Mouse (Mus musculus) adrenal gland, postnatal 10 days (tissue): ENCODE data around the gene Tmem120b. TPM values are rescaled to one million over a fixed set of nuclear protein-coding genes. Genes with fewer than 3 reads are reported as not detected.

ENCODE experiments used
- DNase-seq: peaks from one replicate; pipeline ENCODE4 v3.0.0; 2021; ENCODE audit warnings: mixed read lengths
- total RNA-seq, 2 experiments: library from RNA; stranded (reverse); gene quantifications; 2 replicates each; pipeline ENCODE4 v1.2.3; 2021

The Tmem120b gene
- total RNA-seq, 2 experiments from 2014 or later = 18.5 to 22.8 TPM

DNA sequence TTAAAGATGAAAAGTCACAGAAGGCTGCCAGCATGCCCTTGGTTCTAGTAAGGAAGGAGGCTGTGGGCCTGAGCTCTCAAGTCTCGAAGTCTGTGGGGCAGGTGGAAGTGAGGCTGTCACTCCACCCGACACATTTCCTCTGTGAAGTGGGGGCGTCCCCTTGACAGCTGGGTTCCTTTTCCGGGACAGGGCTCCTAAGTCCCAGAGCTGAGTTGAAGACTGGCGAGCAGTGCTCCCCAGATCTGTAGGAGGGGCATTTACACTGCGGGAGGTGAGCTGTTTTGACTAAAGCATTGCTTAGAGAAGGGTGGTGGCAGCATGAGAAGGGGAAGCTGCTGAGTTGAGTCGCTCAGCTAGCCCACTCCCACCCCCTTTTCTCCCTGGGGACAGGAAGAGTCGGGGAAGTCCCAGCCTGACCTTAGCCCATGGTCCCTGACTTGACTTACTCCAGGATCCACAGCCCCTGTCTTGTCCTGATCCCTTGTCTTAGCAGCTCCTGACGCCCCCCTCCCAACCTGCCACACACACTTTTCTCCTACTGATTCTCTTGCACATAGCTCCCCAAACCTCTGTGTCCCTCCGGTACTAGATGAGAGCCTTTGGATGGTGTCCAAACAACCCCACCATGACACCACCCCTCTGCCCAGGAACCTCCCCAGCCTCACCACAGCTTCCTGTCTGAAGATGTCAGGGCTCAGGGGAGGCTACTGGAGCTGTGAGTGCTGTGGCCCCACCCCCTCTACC is 60.4 kb downstream of the Tmem120b start:
- DNase-seq = no peak

DNA sequence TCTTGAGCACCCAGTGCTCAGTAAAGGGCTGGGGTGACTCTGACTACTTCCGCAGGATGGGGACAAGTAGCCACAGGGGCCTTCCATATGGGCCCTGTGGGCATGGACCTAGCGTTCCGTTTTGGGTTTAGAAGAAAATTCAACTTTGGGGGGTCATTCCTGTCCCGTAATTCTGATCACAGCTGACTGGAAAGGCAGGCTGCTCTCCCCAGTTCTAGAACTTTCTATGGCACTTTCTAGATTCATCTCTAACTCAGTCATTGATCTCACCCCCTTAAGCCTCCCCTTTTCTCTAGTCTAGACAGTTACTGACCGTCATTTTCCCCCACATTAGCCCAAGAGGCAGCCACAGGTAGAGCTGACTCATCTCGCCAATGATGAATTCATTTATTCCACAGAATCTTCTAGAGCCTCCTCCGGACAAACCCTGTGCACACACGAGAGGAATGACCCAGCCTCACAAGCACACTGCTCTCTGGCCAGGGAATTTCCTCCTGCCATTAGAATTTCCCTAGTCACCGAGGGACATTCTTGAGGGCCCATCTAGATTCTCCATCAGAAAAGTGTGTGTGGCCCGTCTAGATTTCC is 61.0 kb downstream of the Tmem120b start:
- no peak for DNase-seq

DNA sequence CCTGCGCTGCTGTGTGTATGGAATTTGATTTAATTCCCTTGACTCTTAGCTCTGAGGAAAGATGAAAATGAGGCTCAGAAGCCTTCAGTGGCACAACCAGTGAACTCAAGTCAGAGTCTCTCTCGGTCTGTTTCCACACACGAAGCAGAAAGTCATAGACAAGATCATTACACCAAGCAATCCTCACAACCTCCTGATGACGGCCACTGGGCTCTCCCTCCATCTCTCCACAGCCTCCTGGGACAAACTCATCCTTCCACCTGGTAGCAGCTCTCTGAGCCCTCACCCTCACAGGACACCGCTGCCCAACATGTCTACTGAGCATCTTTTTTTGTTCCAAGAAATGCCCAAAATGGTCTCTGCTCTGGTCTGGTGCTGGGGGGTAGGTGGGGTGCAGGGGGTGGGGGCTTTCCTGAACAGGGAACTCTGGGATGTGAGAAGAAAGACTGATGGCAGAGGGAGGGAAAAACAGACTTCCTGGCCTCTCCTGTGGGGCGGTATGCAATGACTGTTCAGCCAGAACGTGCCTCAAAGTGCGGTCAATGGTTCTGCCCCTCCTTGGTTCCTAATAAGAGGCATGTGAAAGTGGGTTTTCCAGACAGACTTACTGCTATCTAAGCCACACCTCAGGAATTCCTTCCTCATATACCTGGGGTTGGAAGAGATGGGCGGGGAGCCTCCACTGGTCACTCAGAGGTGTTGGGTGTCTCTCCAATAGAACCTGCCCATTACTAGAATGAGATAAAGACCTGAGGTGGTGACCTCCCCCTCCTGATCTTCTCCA is 62.0 kb downstream of the Tmem120b start:
- no peak for DNase-seq

DNA sequence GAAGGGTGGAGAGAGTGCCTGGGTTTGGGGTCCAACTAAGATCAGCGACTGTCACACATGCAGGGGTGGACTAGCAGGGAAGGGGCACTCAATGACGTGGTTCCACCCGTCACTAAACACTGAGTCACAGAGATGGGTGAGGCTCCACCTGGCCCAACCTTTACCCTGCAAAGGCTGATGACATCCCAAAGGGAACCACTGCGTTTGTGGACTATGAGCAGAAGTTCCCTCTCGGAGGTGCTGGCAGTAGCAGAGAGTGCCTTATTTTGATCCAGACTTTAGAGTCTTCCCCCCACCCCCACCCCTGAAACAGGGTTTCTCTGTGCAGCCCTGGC is 62.6 kb downstream of the Tmem120b start:
- no peak for DNase-seq

DNA sequence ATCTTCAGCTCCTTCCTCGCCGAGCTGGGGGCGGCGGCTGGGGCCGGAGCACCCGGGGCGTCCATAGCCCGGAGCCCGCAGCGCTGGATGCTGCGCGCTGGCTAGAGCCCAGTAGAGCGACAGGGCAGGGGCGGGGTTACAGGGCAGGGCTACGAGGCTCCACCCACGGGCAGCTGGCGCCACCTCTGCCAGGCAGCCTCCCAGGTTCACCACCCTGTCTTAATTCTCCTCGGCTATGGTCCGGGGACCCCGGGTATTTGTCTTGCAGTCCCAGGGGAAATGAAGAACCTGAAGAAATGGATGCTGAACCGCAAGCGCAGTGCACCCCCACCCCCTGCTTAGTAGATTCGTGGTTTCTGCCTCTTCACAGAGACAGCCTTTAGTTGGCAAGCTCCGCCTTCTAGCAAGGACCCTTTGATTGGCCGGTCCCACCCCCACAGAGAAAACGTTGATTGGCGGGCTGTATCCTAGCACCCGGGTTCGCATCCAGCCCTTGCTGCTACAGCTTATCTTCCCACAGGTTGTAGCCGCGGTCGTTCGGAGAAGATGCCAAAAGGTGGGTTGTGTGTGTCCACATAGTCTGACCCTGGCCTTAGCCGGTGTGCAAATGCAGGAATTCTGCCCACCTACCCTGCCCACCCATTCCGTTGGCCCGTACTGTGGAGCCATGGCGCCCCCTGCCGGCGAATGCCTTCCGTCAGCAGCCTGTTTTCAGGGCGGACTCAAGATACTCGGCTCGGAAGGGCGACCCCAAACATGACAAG is 64.3 kb downstream of the Tmem120b start, which contains the start of gene Rhof:
Rhof (minus strand) TSS at position 385 of the 764 bp plus-strand sequence.
- peak; percentile 90 for DNase-seq

DNA sequence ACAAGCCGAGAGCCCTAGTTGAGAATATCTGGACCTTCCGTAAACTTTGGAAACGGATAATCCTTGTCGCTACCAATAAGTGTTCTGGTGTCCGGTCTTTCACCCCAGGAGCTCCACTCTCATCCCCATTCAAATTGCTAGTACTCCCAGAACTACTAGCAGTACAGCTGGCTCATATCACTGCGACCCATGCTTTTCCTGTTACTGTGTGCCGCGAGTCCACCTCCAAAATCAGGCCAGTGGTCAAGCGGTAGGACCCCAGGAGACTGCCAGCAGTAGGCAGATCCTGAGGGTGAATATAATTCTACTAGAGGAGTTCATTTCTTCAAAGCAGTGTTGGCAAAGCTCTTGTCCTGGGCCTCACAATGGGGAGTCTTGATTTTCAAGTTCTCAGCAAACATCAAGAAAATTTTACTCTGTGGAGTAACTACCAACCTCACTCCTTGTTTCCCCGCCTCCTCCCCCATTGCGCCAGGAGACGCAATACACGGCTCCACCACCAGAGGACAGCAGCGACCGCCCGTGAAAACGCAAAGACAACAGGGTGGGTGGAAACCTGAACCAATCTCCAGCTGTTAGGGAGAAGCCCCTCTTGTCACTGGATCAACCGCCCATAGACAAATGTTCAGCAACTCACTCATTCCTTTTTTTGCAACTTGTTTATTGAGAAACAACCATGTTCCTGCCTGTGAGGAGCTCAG is 65.0 kb downstream of the Tmem120b start:
- peak; percentile 94 for DNase-seq

DNA sequence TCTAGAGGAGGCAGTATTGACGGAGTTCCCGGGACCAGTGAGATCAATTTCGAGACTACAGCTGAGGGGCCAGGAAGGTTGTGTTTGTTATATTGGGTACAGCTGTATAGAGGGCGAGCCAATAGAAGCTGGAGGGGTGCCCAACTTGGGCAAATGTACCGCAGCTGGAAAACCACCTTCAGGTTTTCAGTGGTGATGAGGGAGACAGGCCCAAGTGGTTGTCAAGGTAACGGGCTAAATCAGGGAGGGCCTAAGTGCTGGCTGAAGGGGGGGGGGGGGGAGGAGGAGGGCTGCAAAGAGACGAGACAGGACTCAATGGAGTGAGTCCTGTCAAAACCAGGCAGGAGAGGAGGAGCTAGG is 65.5 kb downstream of the Tmem120b start:
- DNase-seq = no peak

DNA sequence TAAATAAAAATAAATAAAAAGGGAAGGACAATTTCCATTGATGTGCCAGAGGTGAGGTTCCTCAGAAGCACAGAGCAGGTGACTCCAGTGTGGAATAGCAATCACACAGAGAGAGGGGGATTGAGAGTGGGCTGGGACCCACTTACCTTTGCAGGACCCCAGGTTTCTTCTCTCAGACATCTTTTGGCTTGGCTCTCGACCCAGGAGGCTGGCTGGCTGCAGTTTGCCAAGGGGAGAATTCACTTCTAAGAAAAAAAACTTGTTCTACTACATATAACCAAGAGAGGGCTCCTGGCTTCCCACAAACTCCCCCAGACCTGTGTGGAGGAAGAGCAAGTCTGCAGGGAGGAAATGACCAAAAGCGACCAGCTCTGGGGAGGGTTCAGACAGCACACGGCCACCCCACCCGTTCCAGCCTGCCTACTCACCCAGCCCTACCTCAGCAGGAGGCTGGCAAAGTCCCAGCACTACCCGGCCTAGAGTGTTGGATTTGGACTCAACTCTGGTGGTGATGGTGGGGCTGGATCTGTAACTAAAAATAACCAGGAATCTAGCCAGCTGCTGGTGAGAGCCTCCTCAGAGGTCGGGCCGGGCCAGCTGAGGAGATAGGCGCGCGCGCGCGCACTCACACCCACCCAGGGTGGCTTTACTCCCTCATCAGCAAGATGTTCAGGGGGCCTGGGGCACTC is 66.1 kb downstream of the Tmem120b start:
- peak; percentile 79 for DNase-seq

DNA sequence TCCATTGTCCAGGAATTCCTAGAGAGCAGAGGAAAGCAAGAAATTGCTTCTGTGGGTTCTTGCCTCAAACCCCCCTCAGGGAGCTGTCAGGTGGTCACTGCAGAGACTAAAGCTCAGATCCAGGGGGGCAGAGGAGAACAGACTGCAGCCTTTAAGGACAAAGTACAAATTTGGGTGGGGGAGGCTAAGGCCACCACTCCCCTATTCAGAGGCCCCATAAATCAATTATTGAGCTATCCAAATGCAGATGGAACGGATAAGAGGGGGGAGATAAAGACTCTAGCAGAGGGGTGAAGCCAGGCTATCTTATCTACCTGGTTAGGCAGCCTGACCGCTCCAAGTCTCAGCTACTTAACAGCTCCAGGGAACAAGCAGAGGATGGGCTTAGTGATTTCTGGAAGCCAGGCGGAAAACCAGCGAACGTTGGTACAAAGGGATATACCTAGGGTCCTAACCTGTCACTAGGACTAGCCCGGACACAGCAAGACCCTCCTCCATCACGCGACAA is 66.7 kb downstream of the Tmem120b start:
- no peak for DNase-seq

DNA sequence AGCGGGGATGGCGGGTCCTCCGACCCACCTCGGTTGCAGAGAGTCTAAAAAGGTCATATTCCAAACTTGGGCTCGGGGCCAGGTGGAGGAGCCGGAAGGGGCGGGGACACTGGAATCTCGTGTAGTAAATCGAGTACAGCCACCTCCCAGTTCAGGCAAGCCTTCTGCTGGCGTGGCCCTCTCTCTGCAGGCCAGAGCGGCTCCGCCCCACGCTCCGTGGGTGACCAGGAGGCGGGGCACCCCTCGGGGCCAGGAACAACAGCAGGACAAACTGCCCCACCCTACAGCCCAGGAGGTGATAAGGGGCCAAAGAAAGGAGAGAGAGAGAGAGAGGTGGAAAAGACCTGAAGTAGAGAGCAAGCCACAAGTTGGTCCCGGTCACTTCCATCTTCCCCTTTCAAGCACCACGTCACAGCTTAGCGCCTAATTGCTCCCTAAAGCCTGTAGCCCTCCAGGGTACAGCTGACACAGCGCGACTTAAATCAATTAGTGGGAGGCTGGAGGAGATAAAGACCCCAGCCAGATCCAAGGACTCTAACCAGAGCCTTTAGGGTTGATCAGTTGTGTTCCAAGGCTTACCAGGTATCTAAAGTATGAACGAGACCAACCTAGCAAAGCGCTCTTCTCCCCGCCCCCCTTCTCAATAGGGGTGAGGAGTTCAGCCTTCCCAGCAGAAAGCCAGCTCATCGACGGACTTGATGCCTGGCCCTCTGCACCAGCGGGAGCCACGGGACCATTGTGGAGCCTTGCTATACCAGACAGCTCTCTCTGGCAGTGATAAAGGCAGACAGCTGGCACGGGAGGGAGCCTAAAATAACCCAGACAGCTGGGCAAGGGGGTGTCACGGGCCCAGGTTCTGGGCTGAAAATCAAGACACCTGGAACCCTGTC is 67.5 kb downstream of the Tmem120b start:
- DNase-seq = peak; percentile 95

DNA sequence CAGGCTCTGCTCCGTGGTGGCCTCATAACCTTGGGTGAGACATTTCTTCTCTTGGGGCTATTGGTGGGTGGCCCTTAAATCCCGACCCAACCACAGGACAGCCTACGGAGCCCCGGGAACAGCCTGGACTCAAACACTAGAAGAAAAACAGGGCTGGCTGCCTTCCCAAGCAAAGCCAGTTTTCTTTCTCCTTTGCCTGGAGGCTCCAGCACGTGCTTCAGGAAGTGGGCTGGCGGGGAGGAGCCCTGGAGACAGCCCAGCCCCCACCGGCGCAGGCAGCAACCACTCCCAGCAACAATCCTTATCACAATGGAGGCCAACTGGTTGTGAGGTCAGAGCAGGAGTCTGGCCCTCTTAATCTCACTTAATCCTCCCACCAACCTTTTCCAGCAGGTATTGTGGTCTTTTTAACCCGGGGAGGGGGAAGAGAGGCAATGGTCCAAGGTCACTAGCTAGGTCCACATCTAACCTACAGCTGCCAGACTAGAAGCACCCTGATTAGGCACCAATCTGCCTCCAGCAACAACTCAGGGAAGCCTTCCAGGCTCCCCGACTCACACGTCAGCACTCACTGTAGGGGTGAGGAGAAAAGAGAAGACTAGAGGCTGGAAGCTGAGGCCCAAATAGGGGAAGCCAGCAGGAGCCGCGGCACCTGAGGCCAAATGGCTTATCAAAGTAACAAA is 68.3 kb downstream of the Tmem120b start:
- DNase-seq = peak; percentile 95

DNA sequence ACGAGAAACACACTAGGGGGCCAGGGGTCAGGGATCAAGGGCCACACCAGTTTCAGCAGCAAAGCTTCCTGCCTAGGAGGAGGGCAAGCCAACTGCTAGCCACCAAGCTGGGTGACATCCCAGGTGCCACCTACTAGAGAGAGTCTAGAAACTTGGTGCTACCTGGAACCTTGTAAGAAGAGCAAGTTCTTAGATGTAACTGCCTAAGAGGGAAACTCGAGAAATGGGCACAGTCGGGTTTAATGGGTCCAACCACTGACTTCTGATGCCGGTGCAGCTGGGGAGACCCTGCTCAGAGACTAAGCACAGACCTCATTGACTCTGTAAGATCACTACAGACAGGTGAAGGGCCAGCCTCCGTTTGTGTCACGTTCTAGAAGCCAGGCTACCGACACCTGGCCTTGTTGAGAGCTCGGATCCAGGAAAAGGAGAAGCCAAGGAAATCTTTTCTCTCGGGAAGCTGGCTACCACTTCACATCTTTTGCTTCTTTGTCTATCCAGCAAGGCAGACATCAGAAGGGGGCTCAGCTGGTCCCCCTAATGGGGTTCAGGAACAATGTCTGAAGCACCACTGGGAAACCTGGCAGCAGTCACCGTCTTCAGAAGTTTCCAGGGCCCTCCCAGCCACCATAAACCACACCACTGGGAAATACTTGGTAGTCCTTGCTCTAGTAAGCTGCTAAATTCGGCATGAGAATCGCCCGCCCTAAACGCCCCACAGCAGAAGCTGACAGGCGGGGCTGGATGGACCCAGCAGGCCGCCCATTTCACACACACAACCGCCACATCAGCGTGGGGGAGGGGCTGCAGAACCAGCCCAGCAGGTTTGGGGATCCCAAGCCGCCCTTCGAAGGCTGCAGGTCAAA is 69.1 kb downstream of the Tmem120b start:
- peak; percentile 89 for DNase-seq

DNA sequence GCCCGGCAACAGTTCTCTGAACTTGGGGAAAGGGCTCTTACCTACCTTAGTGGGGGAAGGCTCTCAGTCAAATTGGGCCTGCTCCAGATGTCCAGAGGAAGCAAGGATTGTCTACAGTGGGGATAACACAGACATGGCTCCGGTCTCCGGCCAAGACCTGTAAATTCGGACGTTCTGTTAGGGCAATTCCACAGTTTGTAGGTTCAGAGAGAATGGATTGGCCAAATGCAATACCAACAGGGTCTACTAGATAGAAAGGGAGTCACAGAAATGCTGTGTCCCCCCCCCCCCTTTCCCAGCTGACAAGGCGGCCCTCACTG is 69.7 kb downstream of the Tmem120b start:
- DNase-seq = no peak

DNA sequence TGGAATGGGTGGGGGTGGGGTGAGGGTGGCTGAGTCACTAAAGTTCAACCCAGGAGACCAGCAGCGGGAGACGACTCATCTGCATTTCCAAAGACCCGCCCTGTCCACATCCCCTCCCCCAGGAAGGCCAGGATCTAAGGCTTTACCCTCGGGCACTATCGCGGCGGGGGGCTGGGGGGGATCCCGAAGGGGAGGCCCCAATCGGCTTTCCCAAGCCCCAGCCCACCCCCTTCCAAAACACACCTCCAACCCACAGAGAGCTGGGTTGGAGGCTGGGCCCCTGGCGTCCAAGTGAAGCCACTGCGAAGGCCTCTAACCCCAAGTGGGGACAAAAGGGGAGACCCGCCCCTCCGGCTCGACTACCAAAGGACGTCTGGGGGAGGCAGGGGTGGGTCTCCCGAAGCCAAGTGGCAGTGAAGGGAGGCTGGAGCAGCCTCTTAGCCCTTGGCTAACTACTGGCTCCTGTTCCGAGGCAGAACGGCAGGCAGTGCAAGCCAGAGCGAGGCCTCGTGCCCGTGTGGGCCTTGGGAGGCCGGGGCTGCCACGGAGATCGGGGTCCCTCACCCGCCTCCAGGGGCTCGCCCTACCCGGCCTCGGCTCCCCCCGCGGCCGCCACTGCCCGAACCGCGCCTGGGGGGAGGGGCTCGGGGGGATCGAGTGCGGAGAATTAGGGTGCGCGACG is 70.2 kb downstream of the Tmem120b start:
- DNase-seq = peak; percentile 85

DNA sequence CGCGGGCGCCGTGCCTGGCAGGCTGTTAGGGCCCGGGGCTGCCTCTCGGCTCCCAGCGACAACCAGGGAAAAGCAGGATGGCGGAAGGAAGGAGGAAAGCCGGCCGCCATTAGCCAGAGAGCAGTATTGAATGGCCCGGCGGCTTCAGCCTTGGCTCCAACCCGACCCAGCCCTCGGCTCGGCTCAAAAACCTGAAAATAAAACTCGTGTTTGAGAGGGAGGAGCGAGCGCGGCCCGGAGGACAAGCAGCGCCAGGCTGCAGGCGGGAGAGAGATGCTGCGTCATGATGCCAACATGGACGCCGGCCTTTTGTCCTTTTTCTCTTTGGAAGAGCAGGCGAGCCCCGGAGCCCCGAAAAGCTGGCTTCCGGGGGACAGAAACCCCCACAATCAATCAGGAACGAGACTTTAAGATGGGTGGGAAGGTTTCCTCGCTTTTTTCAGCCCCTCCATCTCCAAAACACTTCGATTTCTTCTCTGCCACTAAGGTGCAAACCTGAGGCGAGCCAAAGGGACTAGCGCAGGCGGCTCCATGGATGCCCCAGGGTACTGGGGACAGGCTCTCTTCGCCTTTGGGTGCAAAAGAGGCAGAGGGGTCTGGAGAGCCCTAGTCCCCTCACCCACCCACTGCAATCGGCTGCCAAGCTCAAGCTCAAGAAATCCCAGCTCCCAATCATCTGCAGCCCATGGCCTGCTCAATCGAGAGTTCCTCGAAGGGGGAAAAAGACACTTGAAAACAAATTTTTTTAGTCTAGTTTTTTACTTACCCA is 70.9 kb downstream of the Tmem120b start:
- DNase-seq = peak; percentile 89

DNA sequence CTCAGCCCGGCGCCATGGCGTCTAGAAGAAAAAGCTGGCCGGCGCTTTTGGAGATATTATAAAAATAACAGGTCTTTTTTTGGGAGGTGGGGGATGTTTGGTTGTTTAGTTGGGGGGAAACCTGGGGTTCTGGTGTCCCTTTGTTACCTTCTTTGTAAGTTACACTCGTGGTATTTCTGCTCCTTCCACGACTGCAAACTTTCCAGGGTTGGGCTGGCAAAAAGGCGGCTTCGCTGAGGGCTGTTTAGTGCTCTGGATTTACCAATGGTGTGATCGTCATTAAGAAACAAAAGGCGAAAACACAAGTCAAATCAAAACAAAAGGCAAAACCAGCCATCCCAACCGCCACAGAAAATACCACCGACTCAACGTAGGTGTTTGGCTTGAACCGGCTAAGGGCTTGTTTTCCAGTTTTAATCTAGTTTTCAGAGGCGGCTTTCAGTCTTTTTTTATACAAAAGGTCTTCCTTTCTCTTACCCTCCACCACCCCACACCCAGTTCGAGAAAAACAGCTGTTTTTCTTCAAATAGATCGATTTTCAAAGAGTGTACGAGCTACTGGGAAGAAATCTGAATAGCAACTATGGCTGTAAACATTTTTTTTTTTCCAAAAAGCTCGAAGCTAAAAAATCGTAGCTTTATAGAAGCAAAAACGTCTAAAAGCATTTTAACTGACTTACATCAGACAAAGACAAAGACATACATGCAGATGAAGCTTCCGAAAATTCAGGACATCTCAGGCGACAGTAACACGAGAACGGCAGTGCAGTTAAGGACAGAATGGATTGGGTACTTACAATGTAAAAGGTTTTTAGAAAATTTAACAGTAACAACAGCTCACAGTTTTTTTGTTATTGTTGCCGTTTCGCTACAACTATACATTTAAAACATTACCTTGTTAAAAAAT is 71.8 kb downstream of the Tmem120b start:
- DNase-seq = no peak
